Comparison of ENCODE assay signal across 9 mouse cellular contexts in the genomic region with DNA sequence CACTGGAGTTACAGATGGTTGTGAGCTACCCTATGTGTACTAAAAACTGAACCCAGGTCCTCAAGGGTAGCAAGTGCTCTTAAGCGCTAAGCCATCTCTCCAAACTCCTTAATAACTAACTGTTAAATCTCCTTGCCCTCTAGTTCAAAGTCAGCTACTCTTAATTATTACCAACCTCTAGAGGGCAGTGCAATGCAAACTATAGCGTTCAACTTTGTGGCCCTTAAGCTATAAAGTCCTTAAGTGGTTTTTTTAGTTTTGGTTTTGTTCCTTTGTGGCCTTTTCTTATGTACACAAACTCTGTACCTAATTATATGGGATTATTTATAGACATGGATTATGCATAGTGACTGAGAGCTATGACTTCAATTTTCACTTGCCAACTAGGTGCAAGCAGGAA. TPM values are rescaled to one million over a fixed set of nuclear protein-coding genes. Genes with fewer than 3 reads are reported as not detected.
DNase-seq lines count a peak whose midpoint lies in the region; ATAC-seq and TF ChIP-seq lines count a peak whose summit lies in the region.
"Had no signal": no experiment of that assay in that cellular context is flagged by ENCODE, and none has a peak within 500 bp of the region (broad histone marks: within the 10 kb centered on the region; RNA-seq: fewer than 3 reads in every experiment).

No protein-coding gene starts in this region.

- peak; percentile 53 for DNase-seq in gastrocnemius, adult 18-20 months (ENCODE audit: low spot score)
- no peak for DNase-seq in gastrocnemius, adult 8-10 months (ENCODE audit: low spot score in 2 of 2)
- DNase-seq in midbrain, postnatal 0 days (ENCODE audit: low spot score), result peak; percentile 76
- DNase-seq in midbrain, embryonic 10.5 days (ENCODE audit: low spot score), result no peak
- peak; percentile 67 for DNase-seq in c-Kit-positive CD71-negative TER-119-negative erythroid progenitor cells, embryonic 14.5 days (ENCODE audit: low read depth)
- DNase-seq in skeletal muscle tissue, adult 2 months (ENCODE audit: low read depth, low spot score), result peak; percentile 21
- no peak for DNase-seq in ovary, adult 18-20 months (ENCODE audit: low spot score)

- H3K9me3 ChIP-seq in midbrain, postnatal 0 days (ENCODE audit: low read length), result no peaks in the 10 kb centered on the region
- H3K9me3 ChIP-seq in midbrain, embryonic 10.5 days (replicated peaks), result no peaks in the 10 kb centered on the region
- no peaks in the 10 kb centered on the region for H3K9me3 ChIP-seq in intestine, embryonic 15.5 days

- 19% methylated on average over 2 of the region's 2 CpGs for WGBS in midbrain, postnatal 0 days
- 23% methylated on average over 2 of the region's 2 CpGs for WGBS in midbrain, embryonic 10.5 days
- WGBS in intestine, embryonic 15.5 days, result 14% methylated on average over 2 of the region's 2 CpGs

- H3K27me3 ChIP-seq in midbrain, postnatal 0 days (ENCODE audit: insufficient read depth, low read length), result no peaks in the 10 kb centered on the region
- no peaks in the 10 kb centered on the region for H3K27me3 ChIP-seq in midbrain, embryonic 10.5 days (ENCODE audit: low read depth, poor library complexity, severe bottlenecking)
- H3K27me3 ChIP-seq in intestine, embryonic 15.5 days (replicated peaks), result no peaks in the 10 kb centered on the region

- no peak overlapping the region for H3K27ac ChIP-seq in midbrain, postnatal 0 days (ENCODE audit: low read depth, low read length)
- H3K27ac ChIP-seq in midbrain, embryonic 10.5 days (replicated peaks), result no peak overlapping the region
- no peak overlapping the region for H3K27ac ChIP-seq in intestine, embryonic 15.5 days

- H3K9ac ChIP-seq in midbrain, postnatal 0 days (replicated peaks; ENCODE audit: low read length, poor library complexity, severe bottlenecking), result no peak overlapping the region
- no peak overlapping the region for H3K9ac ChIP-seq in intestine, embryonic 15.5 days

- H3K4me1 ChIP-seq in midbrain, postnatal 0 days (ENCODE audit: insufficient read depth, low read length), result no peaks in the 10 kb centered on the region
- H3K4me1 ChIP-seq in midbrain, embryonic 10.5 days, result no peaks in the 10 kb centered on the region
- no peaks in the 10 kb centered on the region for H3K4me1 ChIP-seq in intestine, embryonic 15.5 days (replicated peaks)

- TF ChIP-seq CTCF in midbrain, postnatal 0 days (IDR thresholded peaks at IDR 0.05), result peak; percentile 81

- H3K36me3 ChIP-seq in midbrain, postnatal 0 days (ENCODE audit: insufficient read depth, low read length), result no peaks in the 10 kb centered on the region
- H3K36me3 ChIP-seq in midbrain, embryonic 10.5 days, result no peaks in the 10 kb centered on the region
- H3K36me3 ChIP-seq in intestine, embryonic 15.5 days, result no peaks in the 10 kb centered on the region

- no peak overlapping the region for H3K4me2 ChIP-seq in midbrain, postnatal 0 days (ENCODE audit: low read depth, low read length, poor library complexity, severe bottlenecking)
- H3K4me2 ChIP-seq in intestine, embryonic 15.5 days (replicated peaks), result no peak overlapping the region

- no peak for ATAC-seq in midbrain, postnatal 0 days (ENCODE audit: low FRiP score)
- ATAC-seq in intestine, embryonic 15.5 days, result peak; percentile 58; the same call in 1 of the 2 replicates

- H3K4me3 ChIP-seq in midbrain, postnatal 0 days (ENCODE audit: low read depth, low read length), result no peak overlapping the region
- H3K4me3 ChIP-seq in midbrain, embryonic 10.5 days, result no peak overlapping the region
- H3K4me3 ChIP-seq in intestine, embryonic 15.5 days (replicated peaks), result no peak overlapping the region

RNA-seq across cellular contexts. Expression of a gene that starts 27.5 kb away (rescaled TPM):
- under 1 TPM in 1 of 2 experiments, not detected in 1; 0.05 TPM for total RNA-seq in gastrocnemius, adult 18-20 months (2021)
- under 1 TPM in 1 of 4 experiments, not detected in 3; 0.08 TPM for total RNA-seq in gastrocnemius, adult 8-10 months (2022)
- total RNA-seq in midbrain, postnatal 0 days (2014; rRNA removed), result 2.0 and 3.9 TPM in 2 replicates
- polyA plus RNA-seq in midbrain, postnatal 0 days (2015; fragmentation: Nextera tagmentation; extraction: Ambion mirVana), result 0.74 and 0.98 TPM in 2 replicates
- polyA plus RNA-seq in midbrain, embryonic 10.5 days (2016; fragmentation: Nextera tagmentation; extraction: Ambion mirVana), result 0.11 and 0.12 TPM in 2 replicates
- polyA plus RNA-seq in intestine, embryonic 15.5 days (2015; fragmentation: Nextera tagmentation; extraction: Ambion mirVana), result not detected in 2 replicates
- polyA plus RNA-seq: liver, embryonic 16.5 days had no signal

RNA-seq across cellular contexts. Expression of a gene that starts 41.2 kb away (rescaled TPM):
- total RNA-seq in gastrocnemius, adult 18-20 months (2021), result 10 to 100 TPM; 22.1 to 25.0 TPM
- total RNA-seq in gastrocnemius, adult 8-10 months (2022), result 10 to 100 TPM; 21.4 to 25.3 (median 23.2) TPM
- 29.5 and 34.9 TPM in 2 replicates for total RNA-seq in midbrain, postnatal 0 days (2014; rRNA removed)
- polyA plus RNA-seq in midbrain, postnatal 0 days (2015; fragmentation: Nextera tagmentation; extraction: Ambion mirVana), result 16.7 and 17.3 TPM in 2 replicates
- polyA plus RNA-seq in midbrain, embryonic 10.5 days (2016; fragmentation: Nextera tagmentation; extraction: Ambion mirVana), result 15.8 and 18.4 TPM in 2 replicates
- polyA plus RNA-seq in intestine, embryonic 15.5 days (2015; fragmentation: Nextera tagmentation; extraction: Ambion mirVana), result 20.8 and 22.4 TPM in 2 replicates

RNA-seq across cellular contexts. Expression of a gene that starts 53.4 kb away (rescaled TPM):
- total RNA-seq in gastrocnemius, adult 18-20 months (2021), result 10 to 100 TPM; 16.4 to 16.7 TPM
- total RNA-seq in gastrocnemius, adult 8-10 months (2022), result 10 to 100 TPM; 17.4 to 19.4 (median 19.1) TPM
- 30.3 and 45.9 TPM in 2 replicates for total RNA-seq in midbrain, postnatal 0 days (2014; rRNA removed)
- 26.2 and 31.0 TPM in 2 replicates for polyA plus RNA-seq in midbrain, postnatal 0 days (2015; fragmentation: Nextera tagmentation; extraction: Ambion mirVana)
- polyA plus RNA-seq in midbrain, embryonic 10.5 days (2016; fragmentation: Nextera tagmentation; extraction: Ambion mirVana), result 92.2 and 108 TPM in 2 replicates
- polyA plus RNA-seq in intestine, embryonic 15.5 days (2015; fragmentation: Nextera tagmentation; extraction: Ambion mirVana), result 57.1 and 57.7 TPM in 2 replicates

Comparison
In these comparisons a context has a peak if more than half of its experiments do, and no peak if none do; other contexts are left out.
1. DNase-seq: peak in gastrocnemius, adult 18-20 months (single experiment), midbrain, postnatal 0 days (single experiment), c-Kit-positive CD71-negative TER-119-negative erythroid progenitor cells, embryonic 14.5 days (single experiment) and skeletal muscle tissue, adult 2 months (single experiment); none in gastrocnemius, adult 8-10 months (0 of 2), midbrain, embryonic 10.5 days (single experiment) and ovary, adult 18-20 months (single experiment).